Mouse (Mus musculus) urinary bladder, postnatal 36 days (tissue): ENCODE measurements around the gene Zfp775.

Experiments used
- DNase-seq, 2 experiments: peaks; one replicate each; pipeline ENCODE4 v3.0.0; 2022; ENCODE audit warnings: low spot score in 2 of 2, mixed read lengths in 1 of 2

Zfp775 gene

DNA sequence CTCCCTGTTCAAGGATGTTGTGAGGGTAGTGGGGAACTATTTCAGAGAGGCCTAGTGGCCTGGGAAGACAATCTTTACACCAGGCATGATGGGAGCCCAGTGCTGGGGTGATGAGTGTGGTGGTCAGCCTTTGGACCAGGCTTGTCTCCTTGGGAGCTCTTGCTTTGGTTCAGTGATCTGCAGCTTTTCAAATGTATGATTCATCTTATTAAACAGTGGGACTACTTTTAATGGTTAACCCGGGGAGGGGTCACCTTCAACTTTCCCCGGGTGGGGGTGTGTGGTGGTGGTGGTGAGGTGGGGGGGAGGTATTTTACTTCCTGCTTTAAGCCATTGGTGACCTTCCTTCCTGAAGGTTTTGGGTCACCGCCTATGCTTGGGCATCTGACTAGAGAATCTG, 26.5 kb downstream of the Zfp775 start:
- no peak for DNase-seq

DNA sequence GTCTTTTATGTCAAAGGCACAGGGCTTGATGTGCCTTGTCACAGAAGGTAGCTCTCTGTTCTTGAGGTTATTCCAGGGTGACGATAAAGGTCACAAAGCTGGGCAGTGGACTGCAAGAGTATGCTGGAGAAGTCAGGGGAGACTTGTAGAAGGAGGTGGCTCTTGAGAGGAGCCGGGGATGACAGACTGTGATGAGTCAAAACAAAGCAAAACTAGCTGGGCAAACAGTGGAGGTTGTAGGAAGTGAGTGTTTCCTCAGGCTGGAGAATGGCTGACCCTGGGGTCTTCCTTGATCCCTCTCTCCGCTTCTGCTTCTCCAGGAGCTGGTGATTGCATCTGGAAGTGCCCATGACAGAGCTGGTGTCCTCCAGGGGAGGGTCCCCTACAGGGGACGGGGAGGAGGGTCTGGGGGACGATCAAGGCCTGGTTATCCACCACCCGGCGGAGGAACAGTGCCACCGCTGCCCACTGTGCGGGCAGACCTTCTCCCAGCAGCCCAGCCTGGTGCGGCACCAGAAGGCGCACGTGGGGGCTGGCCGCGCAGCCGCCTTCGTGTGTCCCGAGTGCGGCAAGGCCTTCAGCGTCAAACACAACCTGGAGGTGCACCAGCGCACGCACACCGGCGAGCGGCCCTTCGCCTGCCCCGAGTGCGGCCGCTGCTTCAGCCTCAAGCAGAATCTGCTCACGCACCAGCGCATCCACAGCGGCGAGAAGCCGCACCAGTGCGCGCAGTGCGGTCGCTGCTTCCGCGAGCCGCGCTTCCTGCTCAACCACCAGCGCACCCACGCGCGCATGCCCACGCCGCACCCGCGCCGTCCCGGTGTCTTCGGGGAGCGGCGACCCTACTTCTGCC, 27.2 kb downstream of the Zfp775 start:
- no peak for DNase-seq

DNA sequence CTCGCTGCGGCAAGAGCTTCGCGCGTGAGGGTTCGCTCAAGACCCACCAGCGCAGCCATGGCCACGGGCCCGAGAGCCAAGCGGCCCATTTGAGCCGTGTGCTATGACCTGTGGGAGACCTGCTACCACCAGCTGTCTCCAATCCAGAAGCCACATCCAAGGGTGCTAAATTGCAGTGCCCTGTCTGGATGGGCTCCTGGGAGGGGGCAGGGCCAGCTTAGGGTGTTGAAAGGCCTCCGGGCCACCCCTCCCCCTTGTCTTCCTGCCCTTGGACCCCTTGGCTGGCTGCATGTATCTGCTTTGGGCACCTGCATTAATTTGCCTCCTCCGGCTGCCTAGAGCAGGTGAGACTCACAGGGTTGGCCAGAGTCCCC, 27.8 kb downstream of the Zfp775 start:
- no peak for DNase-seq

DNA sequence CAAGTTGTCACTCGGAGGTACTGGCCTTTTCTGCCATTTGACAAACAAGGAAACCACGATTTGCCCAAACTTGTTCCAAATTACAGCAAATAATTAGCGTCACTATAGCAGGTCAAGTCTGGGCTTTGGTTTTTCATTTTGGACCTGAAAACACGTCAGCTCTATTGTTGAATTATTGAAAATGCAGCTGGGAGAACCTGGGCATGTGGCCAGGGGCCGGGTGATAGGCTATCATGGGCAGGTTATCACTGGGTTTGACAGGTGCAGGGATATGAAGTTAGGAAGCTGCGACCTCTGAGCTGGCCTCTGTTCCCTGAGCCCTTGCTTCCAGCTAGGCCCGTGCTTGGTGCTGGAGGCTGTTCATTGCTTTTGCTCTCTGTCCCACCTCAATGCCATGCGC, 29.0 kb downstream of the Zfp775 start:
- DNase-seq, result peak; percentile 35 to 60

DNA sequence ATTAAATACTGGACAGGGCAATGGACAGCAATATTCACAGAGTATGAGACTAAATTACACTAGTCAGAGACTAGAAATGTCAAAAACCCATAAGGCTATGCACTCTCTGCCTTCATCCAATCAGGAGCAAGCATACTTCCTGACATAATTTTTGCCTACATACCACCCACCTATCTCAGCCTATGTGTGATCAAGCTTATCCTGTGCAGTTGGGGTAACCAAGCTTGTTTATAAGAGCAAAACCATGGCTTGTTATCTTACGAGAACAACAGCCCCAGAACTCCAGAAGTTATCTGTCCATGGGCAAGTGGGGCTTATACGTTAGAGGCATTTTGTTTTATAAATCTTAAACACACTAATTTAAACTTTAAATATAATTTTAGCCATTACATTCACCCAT, 33.2 kb downstream of the Zfp775 start:
- no peak for DNase-seq

DNA sequence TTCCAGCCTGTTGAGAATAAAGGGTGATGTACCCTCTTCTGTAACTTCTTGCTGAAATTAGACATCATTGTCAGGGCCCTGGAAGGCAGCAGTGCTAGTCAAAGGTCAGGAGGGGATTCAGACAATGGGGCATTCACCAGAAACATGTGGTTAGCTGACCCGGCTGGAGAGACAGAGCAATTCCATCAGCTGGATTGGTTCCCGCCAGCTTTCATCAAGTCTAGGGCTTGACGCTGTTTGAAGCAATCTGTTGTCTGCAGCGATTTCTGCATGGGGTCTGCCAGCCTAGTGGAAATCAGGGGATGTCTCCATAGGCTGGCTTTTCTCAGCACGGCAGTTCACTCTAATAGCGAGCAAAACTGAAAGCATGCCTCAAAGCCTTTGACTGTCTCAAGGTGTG, 34.7 kb downstream of the Zfp775 start:
- DNase-seq, result no peak

DNA sequence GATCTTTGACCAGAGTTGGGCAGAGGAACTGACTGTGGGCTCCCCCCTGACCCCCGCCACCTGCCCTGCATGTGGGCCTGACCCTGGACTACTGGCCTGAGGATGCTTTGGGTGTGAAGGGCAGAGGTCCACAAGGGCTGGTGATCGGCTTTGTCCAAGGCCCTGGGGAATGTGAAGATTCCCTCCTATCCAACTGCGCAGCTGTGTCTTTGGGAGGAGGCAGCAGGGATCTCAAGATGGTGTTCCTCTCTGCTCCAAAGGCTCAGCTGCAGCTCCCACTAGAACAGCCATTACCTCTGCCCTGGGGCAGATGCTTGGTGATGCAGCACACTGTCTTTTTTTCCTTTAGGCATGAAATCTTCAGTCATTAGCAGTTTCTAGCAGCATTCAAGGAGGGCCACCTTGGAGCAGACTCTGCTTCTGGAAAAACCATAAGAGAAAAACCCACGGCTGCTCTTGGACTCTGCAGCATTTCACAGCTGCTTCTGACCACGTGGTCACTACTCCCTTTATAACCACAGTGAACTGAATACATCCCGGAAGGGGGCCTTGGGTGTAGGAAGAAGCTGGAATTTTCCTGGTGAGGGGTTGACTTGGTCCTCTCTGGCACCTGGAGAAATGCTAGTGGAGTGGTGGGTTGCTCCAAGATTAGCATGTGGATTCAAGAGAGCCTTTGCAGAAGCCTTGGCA, 36.1 kb downstream of the Zfp775 start:
- no peak for DNase-seq

DNA sequence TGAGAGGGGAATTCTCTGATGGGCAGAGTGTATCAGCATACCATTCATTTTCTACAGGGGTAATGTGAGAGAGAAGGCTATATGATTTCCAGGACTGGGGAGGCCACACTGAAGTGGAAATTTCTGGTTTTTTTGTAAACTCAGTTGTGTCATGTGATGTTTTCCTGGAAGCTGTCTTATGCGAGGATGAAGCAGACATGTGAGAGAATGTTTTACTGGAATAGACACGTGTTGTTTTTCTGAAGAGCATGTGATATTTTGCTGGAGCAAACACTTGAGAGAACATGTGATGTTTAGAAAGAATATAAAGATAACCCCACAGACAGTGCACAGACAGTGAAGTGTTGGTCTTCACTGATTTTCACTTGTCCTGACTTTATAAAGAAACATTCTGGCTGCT, 36.7 kb downstream of the Zfp775 start:
- DNase-seq, result no peak

DNA sequence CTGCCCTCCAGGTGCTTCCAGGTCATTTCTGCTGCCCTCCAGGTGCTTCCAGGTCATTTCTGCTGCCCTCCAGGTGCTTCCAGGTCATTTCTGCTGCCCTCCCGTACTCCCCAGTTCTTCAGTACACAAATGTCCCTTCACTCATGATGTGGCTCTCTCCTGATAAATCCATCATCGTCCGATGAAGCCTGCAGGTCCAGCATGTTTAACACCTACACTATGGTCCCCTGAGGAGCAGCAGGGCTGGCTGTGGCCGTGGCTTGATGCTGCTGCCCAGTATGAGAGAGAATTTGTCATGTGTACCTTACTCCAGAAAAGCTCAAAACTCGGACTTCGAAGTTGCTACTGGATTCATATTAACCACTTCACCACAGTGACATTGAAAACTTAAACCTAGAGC, 39.5 kb downstream of the Zfp775 start:
- DNase-seq, result no peak

DNA sequence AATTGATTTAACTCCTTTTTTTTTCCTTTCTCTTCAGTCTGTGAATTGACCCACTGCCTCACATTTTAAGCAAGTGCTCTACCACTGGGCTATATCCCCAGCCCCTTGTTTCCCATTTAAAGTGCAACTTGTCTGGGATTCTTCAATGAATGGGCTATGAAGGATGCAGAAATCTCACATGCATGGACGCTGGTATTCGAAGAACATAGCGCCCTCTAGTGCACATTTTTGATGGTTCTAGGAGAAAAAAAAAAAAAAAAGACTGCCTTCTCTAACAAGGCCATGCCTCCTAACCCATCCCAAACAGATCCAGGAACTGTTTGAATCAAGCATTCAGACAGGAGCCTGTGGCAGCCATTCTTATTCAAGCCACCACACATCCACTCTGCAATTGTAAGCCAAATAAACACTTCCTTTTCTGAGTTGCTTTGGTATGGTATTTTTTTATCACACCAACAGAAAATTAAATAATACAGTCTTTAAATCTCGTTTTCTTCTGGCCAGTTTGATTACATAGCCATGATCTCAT, 41.0 kb downstream of the Zfp775 start:
- DNase-seq, result no peak

DNA sequence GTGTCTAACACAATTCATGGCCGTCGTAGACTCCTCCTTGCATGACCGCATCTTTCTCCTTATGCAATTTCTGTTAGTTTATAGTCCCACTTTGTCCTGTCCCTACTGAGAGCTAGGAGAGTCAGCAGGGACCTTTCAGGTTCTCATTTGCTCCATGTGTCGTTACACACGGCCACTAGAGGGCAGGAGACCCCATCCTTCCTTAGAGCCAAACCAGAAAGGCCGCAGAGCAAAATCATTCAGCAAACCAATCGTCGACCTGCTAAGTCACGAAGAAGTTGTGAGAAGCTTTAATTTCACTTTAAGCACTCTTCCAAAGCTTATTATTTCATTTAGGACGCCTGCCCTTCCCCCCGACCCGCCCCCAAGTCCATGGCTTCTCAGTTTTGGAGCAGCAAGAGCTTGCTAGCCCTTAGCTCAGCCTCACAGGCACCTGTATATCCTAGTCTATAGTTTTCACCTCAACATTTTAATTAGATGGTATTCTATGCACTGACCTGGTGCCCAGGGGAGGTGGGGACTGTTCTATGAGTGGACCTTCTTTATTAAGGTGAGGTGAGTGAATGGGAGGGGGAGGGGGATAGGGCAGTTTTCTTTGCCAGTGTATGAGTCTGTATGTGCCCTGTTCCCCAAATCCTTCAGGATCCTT, 43.9 kb downstream of the Zfp775 start:
- DNase-seq, result peak; percentile 47 to 68

DNA sequence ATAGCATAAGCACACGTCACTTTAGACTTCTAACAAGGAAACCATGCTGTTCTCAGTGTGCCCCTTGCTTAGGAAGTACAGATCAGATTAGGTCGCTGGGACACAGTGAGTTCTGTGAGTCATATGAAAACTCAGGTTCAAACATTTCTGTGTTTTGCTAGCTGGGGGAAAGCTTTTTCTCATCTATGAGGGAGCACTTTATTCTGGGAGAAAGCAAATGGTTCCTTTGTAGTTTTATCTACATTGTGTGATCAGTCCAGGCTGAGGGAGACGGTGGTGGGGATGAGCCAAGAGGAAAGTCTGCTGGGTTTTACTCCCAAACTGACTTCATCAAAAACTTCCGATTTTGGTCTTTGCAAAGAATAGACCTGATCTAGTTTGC, 44.4 kb downstream of the Zfp775 start:
- no peak for DNase-seq

DNA sequence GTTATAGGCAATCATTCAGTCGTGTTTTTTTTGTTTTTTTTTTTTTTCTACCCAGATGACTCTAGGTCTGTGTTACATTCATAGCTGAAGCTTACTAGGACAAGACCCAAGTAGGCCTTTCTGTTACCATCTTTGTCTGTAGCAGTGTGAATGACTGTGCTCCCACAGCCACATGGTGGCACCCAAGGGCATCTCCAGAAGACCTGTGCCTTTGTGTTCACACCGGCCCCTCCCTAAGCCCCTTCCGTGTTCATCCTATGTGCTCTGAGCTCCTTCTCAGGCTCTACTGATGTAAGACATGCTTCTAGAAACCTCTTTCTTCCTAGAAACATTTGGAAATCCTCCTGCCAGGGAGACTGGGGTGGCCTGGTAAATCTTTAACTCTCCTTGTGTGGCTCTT, 45.1 kb downstream of the Zfp775 start, which contains the start of gene Gimap8:
Gene Gimap8, plus strand, starts transcription at position 240 of the 400 bp plus-strand sequence.
- DNase-seq, result peak in 1 of 2 experiments; percentile 25

DNA sequence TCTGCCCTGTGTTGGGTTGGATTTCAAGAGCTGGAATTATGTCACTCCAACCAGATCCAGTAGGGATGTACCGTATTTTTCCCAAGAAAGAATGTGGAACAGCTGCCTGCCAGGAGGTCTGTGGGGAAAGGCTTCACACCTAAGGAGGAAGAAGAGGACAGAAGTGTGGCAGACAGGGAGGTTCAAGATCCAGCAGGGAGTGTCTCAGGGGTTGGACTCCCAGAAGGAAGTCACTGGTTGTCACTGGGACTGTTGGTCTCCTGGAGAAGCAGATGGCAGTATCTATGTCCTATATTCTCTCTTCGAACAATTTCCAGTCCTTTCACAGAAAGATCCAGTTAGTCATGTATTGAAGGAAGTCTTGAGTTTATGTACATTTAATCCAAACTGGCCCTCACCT, 45.7 kb downstream of the Zfp775 start:
- no peak for DNase-seq

DNA sequence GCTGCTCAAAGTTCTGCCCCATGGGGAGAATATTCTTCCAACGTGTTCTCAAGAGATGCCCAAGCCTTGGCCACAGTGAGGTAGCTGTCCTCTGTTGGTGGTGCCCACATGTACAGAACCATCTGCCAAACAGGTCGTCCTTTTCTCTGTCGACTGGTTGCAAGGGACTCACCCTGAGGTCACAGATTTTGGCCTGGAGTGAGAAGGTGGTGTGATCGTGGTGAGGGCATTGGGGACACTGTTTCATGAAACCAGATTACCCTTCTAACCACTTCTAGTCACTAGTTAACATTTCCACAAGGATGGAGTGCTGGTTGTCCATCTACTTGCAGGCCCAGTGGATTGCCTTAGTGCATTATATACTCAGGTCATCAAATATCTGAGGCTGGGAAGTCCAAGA, 46.9 kb downstream of the Zfp775 start:
- no peak for DNase-seq

DNA sequence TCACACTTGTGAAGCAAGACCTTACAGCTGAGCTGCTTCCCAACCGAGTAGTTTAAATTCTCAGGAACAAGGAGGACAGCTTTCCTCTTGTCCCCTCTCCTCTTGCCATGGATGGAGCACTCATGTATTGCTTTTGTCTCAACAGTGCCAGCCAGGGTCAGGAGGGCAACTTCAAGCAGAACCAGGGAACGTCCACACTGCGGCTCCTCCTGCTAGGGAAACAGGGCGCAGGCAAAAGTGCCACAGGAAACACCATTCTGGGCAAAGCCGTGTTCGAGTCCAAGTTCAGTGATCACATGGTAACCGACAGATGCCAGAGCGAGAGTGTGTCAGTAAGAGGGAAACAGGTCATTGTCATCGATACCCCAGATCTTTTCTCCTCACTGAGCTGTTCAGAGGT, 48.2 kb downstream of the Zfp775 start:
- DNase-seq, result no peak

DNA sequence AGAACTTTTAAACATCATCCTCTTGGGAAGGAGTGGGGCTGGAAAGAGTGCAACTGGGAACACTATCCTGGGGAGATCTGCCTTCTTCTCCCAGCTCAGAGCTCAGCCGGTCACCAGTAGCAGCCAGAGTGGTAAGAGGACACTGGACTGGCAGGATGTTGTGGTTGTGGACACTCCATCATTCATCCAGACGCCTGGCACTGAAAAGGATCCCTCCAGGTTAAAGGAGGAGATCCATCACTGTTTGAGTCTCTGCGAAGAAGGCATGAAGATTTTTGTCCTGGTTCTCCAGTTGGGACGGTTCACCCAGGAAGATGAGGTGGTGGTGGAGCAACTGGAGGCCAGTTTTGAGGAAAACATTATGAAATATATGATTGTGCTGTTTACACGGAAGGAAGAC, 56.9 kb downstream of the Zfp775 start:
- no peak for DNase-seq

DNA sequence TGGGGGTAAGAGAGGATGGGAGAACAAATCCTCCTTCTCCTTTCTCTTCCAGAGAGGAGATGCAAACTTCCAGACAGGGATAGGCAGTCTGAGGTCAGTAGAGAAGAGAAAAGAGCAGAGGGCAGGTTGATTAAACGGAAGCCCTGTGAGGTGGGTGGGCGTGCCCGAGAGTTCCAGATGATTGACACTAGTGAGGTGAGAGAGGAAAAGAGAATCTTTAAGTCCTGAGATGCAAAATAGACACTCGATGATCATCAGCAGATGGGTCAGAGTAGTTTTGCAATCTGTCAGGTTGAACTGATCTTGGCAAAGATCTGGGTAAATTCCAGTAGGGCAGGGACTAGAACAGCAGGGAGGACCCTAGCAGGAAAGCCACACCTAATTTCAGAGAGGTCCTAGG, 62.9 kb downstream of the Zfp775 start:
- DNase-seq, result no peak

DNA sequence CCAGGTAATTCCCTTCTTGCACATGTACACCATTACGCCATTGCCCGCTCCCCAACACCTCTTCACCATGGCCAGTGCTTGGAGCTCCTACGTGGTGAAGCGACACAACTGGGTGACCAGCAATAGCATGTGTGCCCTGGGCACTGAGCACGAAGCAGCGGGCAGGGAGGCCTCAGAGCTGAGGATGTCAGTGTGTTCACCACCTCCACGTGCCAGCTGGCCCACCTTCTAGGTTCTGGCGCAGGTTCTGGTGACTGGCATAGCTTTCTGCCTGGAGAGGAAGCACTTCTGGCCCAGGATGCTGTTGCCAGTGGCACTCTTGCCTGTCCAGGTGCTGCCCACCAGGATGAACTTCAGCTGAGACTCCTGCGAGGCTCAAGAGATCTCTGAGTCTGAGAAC, 63.6 kb downstream of the Zfp775 start:
- no peak for DNase-seq

DNA sequence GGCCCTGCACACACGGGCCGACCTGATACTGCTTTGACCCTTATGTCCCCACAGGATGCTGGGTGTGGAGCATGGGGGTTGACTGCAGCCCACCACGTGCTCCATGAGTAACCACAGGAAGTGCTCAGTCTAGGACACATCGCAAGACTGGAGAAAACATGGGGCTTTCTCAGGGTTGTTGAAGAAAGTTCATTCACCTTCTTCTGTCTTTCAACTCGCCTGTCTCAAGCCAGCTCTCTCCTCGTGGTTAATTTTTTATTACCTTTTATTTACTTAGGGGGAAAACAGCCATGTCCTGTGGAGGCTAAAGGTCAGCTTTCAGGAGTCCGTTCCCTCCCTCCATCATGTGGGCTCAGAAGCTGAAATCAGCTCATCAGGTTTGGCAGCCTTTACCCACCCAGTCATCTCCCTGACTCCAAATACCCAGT, 64.3 kb downstream of the Zfp775 start:
- no peak for DNase-seq

DNA sequence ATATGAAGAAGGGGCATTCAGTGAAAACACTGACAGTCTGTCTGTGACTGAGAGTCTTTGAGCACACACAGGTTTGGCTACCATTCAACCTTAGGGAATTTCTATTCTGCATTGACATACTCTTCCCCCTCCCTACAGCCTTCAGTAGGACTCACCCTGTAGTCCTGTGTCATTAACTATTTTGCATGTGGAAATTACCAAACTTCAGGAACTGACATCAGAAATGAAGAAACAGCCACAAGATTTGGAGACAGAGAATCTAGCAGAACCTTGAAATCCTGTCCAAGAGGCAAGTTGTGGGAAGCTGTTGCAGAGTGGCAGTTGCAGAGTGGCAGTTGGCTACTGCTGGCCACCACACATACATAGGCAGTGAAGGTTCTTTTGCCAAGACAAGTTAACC, 66.2 kb downstream of the Zfp775 start:
- DNase-seq, result no peak

DNA sequence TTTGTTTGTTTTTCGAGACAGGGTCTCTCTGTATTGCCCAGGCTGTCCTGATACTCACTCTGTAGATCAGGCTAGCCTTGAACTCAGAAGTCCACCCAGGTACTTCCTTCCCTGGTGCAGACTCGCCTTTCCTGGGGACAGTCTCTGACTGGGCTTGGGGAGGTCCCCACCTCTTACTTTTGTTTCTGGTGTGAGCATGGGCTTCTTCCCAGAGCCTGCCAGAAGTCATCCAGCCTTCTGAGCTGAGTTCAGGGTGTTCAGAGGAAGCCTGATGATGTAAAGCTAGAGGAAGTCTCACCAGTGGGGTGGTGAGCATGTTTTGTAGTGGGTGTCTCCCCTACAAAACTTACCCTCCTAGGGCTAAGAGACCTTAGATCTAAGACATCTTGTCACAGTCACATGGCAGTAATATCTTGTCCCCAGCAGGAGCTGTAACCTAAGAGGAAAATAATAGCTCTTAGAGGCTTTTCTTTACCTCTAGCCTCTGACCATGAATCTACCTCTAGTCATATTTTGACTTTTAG, 67.6 kb downstream of the Zfp775 start:
- no peak for DNase-seq
